In genomic region chr12:112038441-112038840, GRCm38 (mm10) we compare ENCODE assay signal across 20 mouse cellular contexts. TPM values are rescaled to one million over a fixed set of nuclear protein-coding genes. Genes with fewer than 3 reads are reported as not detected.
DNase-seq lines count a peak whose midpoint lies in the region; ATAC-seq lines count a peak whose summit lies in the region.
"Had no signal": no experiment of that assay in that cellular context is flagged by ENCODE, and none has a peak within 500 bp of the region (broad histone marks: within the 10 kb centered on the region; RNA-seq: fewer than 3 reads in every experiment).

No protein-coding gene starts in this region.

- no peaks in the 10 kb centered on the region for H3K9me3 ChIP-seq in neural tube, embryonic 12.5 days
- H3K9me3 ChIP-seq in neural tube, embryonic 15.5 days (replicated peaks) = no peaks in the 10 kb centered on the region
- H3K9me3 ChIP-seq: G1E had no signal

- 95% methylated on average over 10 of the region's 10 CpGs for WGBS in neural tube, embryonic 12.5 days
- WGBS in neural tube, embryonic 15.5 days = 98% methylated on average over 10 of the region's 10 CpGs

- peak overlapping the region; percentile 13; the same call in 1 of the 2 replicates for H3K9ac ChIP-seq in neural tube, embryonic 12.5 days
- H3K9ac ChIP-seq in neural tube, embryonic 15.5 days (replicated peaks) = no peak overlapping the region

- H3K27me3 ChIP-seq in neural tube, embryonic 12.5 days (replicated peaks) = no peaks in the 10 kb centered on the region
- H3K27me3 ChIP-seq in neural tube, embryonic 15.5 days (replicated peaks) = no peaks in the 10 kb centered on the region
- H3K27me3 ChIP-seq: Patski had no signal

- no peak overlapping the region for H3K4me2 ChIP-seq in neural tube, embryonic 12.5 days (replicated peaks)
- no peak overlapping the region for H3K4me2 ChIP-seq in neural tube, embryonic 15.5 days

- peak; percentile 64 for DNase-seq in heart, adult 11 months
- DNase-seq in heart, adult 9 months (ENCODE audit: low spot score in 2 of 2) = no peak
- DNase-seq: adrenal gland, adult 2 months; adrenal gland, adult 8-10 months; adrenal gland, postnatal 10 days; adrenal gland, postnatal 14 days; adrenal gland, postnatal 25 days; adrenal gland, postnatal 36 days; B cell, adult 2 months; cerebellum, adult 11 months; cerebellum, adult 11-12 months; cerebellum, adult 18-20 months had no signal

- no peak overlapping the region for H3K27ac ChIP-seq in neural tube, embryonic 12.5 days
- H3K27ac ChIP-seq in neural tube, embryonic 15.5 days (replicated peaks) = no peak overlapping the region

- H3K4me3 ChIP-seq in neural tube, embryonic 12.5 days = no peak overlapping the region
- H3K4me3 ChIP-seq in neural tube, embryonic 15.5 days (replicated peaks) = no peak overlapping the region

- H3K36me3 ChIP-seq in neural tube, embryonic 12.5 days = no peaks in the 10 kb centered on the region
- no peaks in the 10 kb centered on the region for H3K36me3 ChIP-seq in neural tube, embryonic 15.5 days
- H3K36me3 ChIP-seq: G1E had no signal

- no peak for ATAC-seq in neural tube, embryonic 12.5 days (ENCODE audit: low FRiP score, low read depth)
- no peak for ATAC-seq in neural tube, embryonic 15.5 days (ENCODE audit: low FRiP score)
- ATAC-seq: activated CD4-positive, CD25-positive, alpha-beta regulatory T cell, adult 4 months; CD4-positive, CD25-positive, alpha-beta regulatory T cell, adult 4 months; Patski had no signal

- H3K4me1 ChIP-seq in neural tube, embryonic 12.5 days = no peaks in the 10 kb centered on the region
- H3K4me1 ChIP-seq in neural tube, embryonic 15.5 days = no peaks in the 10 kb centered on the region

RNA-seq across cellular contexts. Expression of gene Rd3l, which starts 57.3 kb away (rescaled TPM):
- polyA plus RNA-seq in neural tube, embryonic 12.5 days (2016; fragmentation: Nextera tagmentation; extraction: Ambion mirVana) = not detected in 2 replicates
- not detected in 2 replicates for polyA plus RNA-seq in neural tube, embryonic 15.5 days (2015; fragmentation: Nextera tagmentation; extraction: Ambion mirVana)
- polyA plus RNA-seq: activated CD4-positive, CD25-positive, alpha-beta regulatory T cell, adult 4 months; adrenal gland, adult 2 months; brain, embryonic 14.5 days; C2C12; CD4-positive, CD25-positive, alpha-beta regulatory T cell, adult 4 months; G1E; Patski had no signal
